Mouse (Mus musculus) kidney, embryonic 14.5 days (tissue): Measurements from ENCODE around the gene Smg9. TPM values are rescaled to one million over a fixed set of nuclear protein-coding genes. Genes with fewer than 3 reads are reported as not detected.

Experiments
- ATAC-seq: fragments of 200-750 bp; cut with Nextera tagmentation; 2 replicates; pipeline ENCODE4 v1.8.0; 2017; ENCODE audit warnings: moderate number of reproducible peaks, mild to moderate bottlenecking, moderate TSS enrichment, moderate library complexity; ENCODE audit not compliant: low FRiP score, low TSS enrichment
- H3K27ac ChIP-seq: fragments of 300-500 bp; sonication (generic); 2 replicates; pipeline ENCODE4 v1.5.1; 2014; ENCODE audit warnings: low read depth, mild to moderate bottlenecking, low read length, moderate library complexity, mixed read lengths
- H3K27me3 ChIP-seq: fragments of 300-500 bp; sonication (generic); 2 replicates; pipeline ENCODE4 v1.6.1; 2014; ENCODE audit warnings: mild to moderate bottlenecking, low read length; ENCODE audit not compliant: control insufficient read depth, insufficient read depth
- H3K36me3 ChIP-seq: fragments of 300-500 bp; sonication (generic); 2 replicates; pipeline ENCODE4 v1.6.1; 2014; ENCODE audit warnings: low read length, mixed read lengths; ENCODE audit not compliant: control insufficient read depth, insufficient read depth
- H3K4me1 ChIP-seq: fragments of 300-500 bp; sonication (generic); 2 replicates; pipeline ENCODE4 v1.6.1; 2014; ENCODE audit warnings: low read length, mixed read lengths; ENCODE audit not compliant: control insufficient read depth, insufficient read depth
- H3K4me2 ChIP-seq: fragments of 300-500 bp; sonication (generic); replicated peaks from 2 replicates; pipeline ENCODE4 v1.6.1; 2014; ENCODE audit warnings: low read depth, mild to moderate bottlenecking, low read length
- H3K4me3 ChIP-seq: fragments of 300-500 bp; sonication (generic); 2 replicates; pipeline ENCODE4 v1.5.1; 2014; ENCODE audit warnings: mild to moderate bottlenecking, low read length
- H3K9ac ChIP-seq: fragments of 300-500 bp; sonication (generic); 2 replicates; pipeline ENCODE4 v1.6.1; 2014; ENCODE audit warnings: low read depth, mild to moderate bottlenecking, low read length, moderate library complexity
- H3K9me3 ChIP-seq: fragments of 300-500 bp; sonication (generic); 2 replicates; pipeline ENCODE4 v1.6.1; 2016; ENCODE audit warnings: low read length; ENCODE audit not compliant: control insufficient read depth
- WGBS: fragments of 180-500 bp; shearing (Covaris S2); extraction: QIAGEN DNeasy Blood & Tissue Kit; methylation state at CpG from one replicate; pipeline ENCODE4 v1.1.7; 2014; 5-methylcytosine and 5-hydroxymethylcytosine counted together
- polyA plus RNA-seq: library from polyadenylated mRNA; unstranded; fragments of >200 nt; fragmentation: Nextera tagmentation; extraction: Ambion mirVana; gene quantifications from 2 replicates; pipeline ENCODE4 v1.2.1, GENCODE M21; 2014

Gene Smg9
- polyA plus RNA-seq, 1 experiment from 2014 or later: 32.3 TPM

- H3K4me2 ChIP-seq: no peak overlapping the region
- no peaks in the 10 kb centered on the region for H3K27me3 ChIP-seq
- H3K4me1 ChIP-seq: no peaks in the 10 kb centered on the region
- H3K27ac ChIP-seq: no peak overlapping the region
- H3K9ac ChIP-seq: no peak overlapping the region
- no peak for ATAC-seq
- 79% methylated on average over 15 of the region's 15 CpGs for whole genome bisulfite sequencing
- no peaks in the 10 kb centered on the region for H3K36me3 ChIP-seq
- no peaks in the 10 kb centered on the region for H3K9me3 ChIP-seq
- H3K4me3 ChIP-seq: no peak overlapping the region
These were observed 32.4 kb upstream of the Smg9 start for GRCm38 (mm10) chr7:24366716-24367632.

GRCm38 (mm10) chr7:24368226-24368625 is 31.2 kb upstream of the Smg9 start:
- H3K4me3 ChIP-seq: no peak overlapping the region
- no peaks in the 10 kb centered on the region for H3K9me3 ChIP-seq
- H3K4me1 ChIP-seq: no peaks in the 10 kb centered on the region
- no peaks in the 10 kb centered on the region for H3K27me3 ChIP-seq
- no peak overlapping the region for H3K27ac ChIP-seq
- H3K4me2 ChIP-seq: no peak overlapping the region
- H3K9ac ChIP-seq: no peak overlapping the region
- WGBS: 63% methylated on average over 4 of the region's 4 CpGs
- no peaks in the 10 kb centered on the region for H3K36me3 ChIP-seq
- ATAC-seq: no peak

GRCm38 (mm10) chr7:24368946-24369345 is 30.5 kb upstream of the Smg9 start:
- Histone ChIP-seq H3K27me3 (no peaks in the 10 kb centered on the region), H3K4me2 (no peak overlapping the region), H3K27ac (no peak overlapping the region), H3K9ac (no peak overlapping the region), H3K4me1 (0 out of 2 replicates have a peak, but pooled peaks cover 4% of the 10 kb centered on the region), H3K9me3 (no peaks in the 10 kb centered on the region), H3K4me3 (no peak overlapping the region), H3K36me3 (no peaks in the 10 kb centered on the region)
- WGBS: 89% methylated on average over 7 of the region's 7 CpGs
- ATAC-seq: no peak

- H3K27me3 ChIP-seq: no peaks in the 10 kb centered on the region
- no peaks in the 10 kb centered on the region for H3K36me3 ChIP-seq
- H3K9me3 ChIP-seq: no peaks in the 10 kb centered on the region
- H3K4me1 ChIP-seq: 0 out of 2 replicates have a peak, but pooled peaks cover 4% of the 10 kb centered on the region
- H3K4me3 ChIP-seq: peak within 1 kb of the TSS; percentile 1; the same call in 1 of the 2 replicates
- H3K4me2 ChIP-seq: peak within 1 kb of the TSS; percentile 2; the same call in 1 of the 2 replicates
- H3K9ac ChIP-seq: peak within 1 kb of the TSS; percentile 23; the same call in 1 of the 2 replicates
- no peak within 1 kb of the TSS for H3K27ac ChIP-seq
- no peak for ATAC-seq
- 36% methylated on average over 23 of the region's 23 CpGs for WGBS
These were observed 29.5 kb upstream of the Smg9 start, which contains the start of gene Kcnn4 for GRCm38 (mm10) chr7:24369731-24370541. TSS of gene Kcnn4 (plus strand) at chr7:24370263.

- no peaks in the 10 kb centered on the region for H3K9me3 ChIP-seq
- no peak overlapping the region; the same call in 1 of the 2 replicates for H3K4me2 ChIP-seq
- no peak overlapping the region for H3K9ac ChIP-seq
- 0 out of 2 replicates have a peak, but pooled peaks cover 4% of the 10 kb centered on the region for H3K4me1 ChIP-seq
- no peak for ATAC-seq
- H3K27me3 ChIP-seq: no peaks in the 10 kb centered on the region
- 78% methylated on average over 6 of the region's 7 CpGs for WGBS
- H3K4me3 ChIP-seq: no peak overlapping the region
- H3K36me3 ChIP-seq: no peaks in the 10 kb centered on the region
- no peak overlapping the region for H3K27ac ChIP-seq
These were observed 28.2 kb upstream of the Smg9 start for GRCm38 (mm10) chr7:24371012-24371808.

- Histone ChIP-seq H3K4me3 (no peak overlapping the region), H3K4me1 (0 out of 2 replicates have a peak, but pooled peaks cover 7% of the 10 kb centered on the region), H3K27me3 (no peaks in the 10 kb centered on the region), H3K9me3 (no peaks in the 10 kb centered on the region), H3K9ac (no peak overlapping the region), H3K4me2 (no peak overlapping the region), H3K36me3 (no peaks in the 10 kb centered on the region), H3K27ac (no peak overlapping the region)
- WGBS: 58% methylated on average over 3 of the region's 3 CpGs
- ATAC-seq: no peak
These were observed 27.6 kb upstream of the Smg9 start for GRCm38 (mm10) chr7:24371809-24372145.

- WGBS: 66% methylated on average over 11 of the region's 11 CpGs
- H3K9ac ChIP-seq: no peak overlapping the region
- H3K4me2 ChIP-seq: no peak overlapping the region
- no peaks in the 10 kb centered on the region for H3K27me3 ChIP-seq
- ATAC-seq: no peak
- H3K4me3 ChIP-seq: no peak overlapping the region
- H3K27ac ChIP-seq: no peak overlapping the region
- H3K36me3 ChIP-seq: no peaks in the 10 kb centered on the region
- H3K9me3 ChIP-seq: no peaks in the 10 kb centered on the region
- H3K4me1 ChIP-seq: peaks cover 12% of the 10 kb centered on the region; the same call in 1 of the 2 replicates
These were observed 27.1 kb upstream of the Smg9 start for GRCm38 (mm10) chr7:24372300-24372699.

GRCm38 (mm10) chr7:24372786-24373185 is 26.6 kb upstream of the Smg9 start:
- Histone ChIP-seq H3K27me3 (no peaks in the 10 kb centered on the region), H3K4me1 (peaks cover 15% of the 10 kb centered on the region; the same call in 1 of the 2 replicates), H3K9me3 (no peaks in the 10 kb centered on the region), H3K36me3 (no peaks in the 10 kb centered on the region), H3K27ac (no peak overlapping the region), H3K9ac (no peak overlapping the region), H3K4me3 (no peak overlapping the region), H3K4me2 (no peak overlapping the region)
- ATAC-seq: no peak
- 67% methylated on average over 4 of the region's 4 CpGs for WGBS
